Mouse (Mus musculus): ENCODE results near the gene Stk39. TPM values are rescaled to one million over a fixed set of nuclear protein-coding genes. Genes with fewer than 3 reads are reported as not detected.
"Not testable (repeated sequence)": the region's sequence is repeated elsewhere in the genome, so short reads cannot be mapped to it uniquely, and the experiment has no call there.

The Stk39 gene
- polyA plus RNA-seq, 1 experiment from 2014 or later: 1.9 TPM

- WGBS (ENCODE audit: insufficient replicate concordance): 53% methylated on average over 4 of the region's 4 CpGs
- H3K36me3 ChIP-seq (replicated peaks): no peaks in the 10 kb centered on the region
- no peak overlapping the region for H3K27ac ChIP-seq (replicated peaks)
- no peaks in the 10 kb centered on the region for H3K9me3 ChIP-seq (replicated peaks)
- no peaks in the 10 kb centered on the region for H3K27me3 ChIP-seq
- H3K9ac ChIP-seq: no peak overlapping the region
- H3K4me3 ChIP-seq (replicated peaks): no peak overlapping the region
- H3K4me2 ChIP-seq: no peak overlapping the region
- ATAC-seq (ENCODE audit: insufficient read depth): no peak
- H3K4me1 ChIP-seq (replicated peaks): no peaks in the 10 kb centered on the region
Observed at GRCm38 (mm10) chr2:68249855-68250424, 222.1 kb downstream of the Stk39 start.

DNA sequence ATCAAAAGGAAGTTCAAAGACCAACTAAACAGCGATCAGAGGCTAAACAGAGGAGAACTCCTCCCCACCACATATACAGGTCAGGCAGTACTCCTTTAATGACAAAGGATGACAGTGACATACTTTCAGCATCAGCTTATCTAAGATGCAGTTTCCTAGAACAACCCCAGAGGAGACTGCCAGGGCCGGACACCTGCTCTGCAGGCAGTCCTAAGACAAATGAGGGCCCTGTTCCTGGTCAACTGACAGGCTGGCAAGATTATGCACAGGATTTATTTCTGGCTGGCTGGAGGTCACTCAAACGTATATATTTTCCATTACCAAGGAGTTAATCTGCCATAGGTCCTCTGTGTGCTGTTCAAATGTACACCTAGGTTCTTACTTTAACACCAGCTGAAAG, 225.8 kb downstream of the Stk39 start:
- 37% methylated on average over 3 of the region's 3 CpGs for WGBS (ENCODE audit: insufficient replicate concordance)
- Histone ChIP-seq H3K27me3 (no peaks in the 10 kb centered on the region), H3K4me1 (replicated peaks) (no peaks in the 10 kb centered on the region), H3K9me3 (replicated peaks) (no peaks in the 10 kb centered on the region), H3K9ac (no peak overlapping the region), H3K27ac (replicated peaks) (no peak overlapping the region), H3K4me2 (no peak overlapping the region), H3K4me3 (replicated peaks) (no peak overlapping the region), H3K36me3 (replicated peaks) (no peaks in the 10 kb centered on the region)
- no peak for ATAC-seq (ENCODE audit: insufficient read depth)

DNA sequence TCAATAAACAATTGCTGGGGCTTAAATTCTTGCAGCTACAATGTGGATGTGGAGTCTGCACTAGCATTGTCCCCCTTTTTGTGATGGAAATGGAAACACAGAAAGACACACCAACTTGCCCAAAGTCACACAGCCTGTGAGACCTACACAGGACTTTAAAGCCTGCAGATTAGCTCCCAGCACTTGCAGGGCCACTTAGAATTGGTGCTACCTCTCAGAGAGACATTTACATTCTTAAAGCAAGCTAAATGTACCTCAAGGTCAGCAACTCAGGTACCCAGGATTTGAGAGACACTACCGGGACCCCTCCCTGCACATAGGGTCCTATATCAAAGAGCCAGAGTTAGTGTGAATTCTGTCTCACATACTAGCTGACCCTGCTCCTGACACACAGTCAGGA, 227.5 kb downstream of the Stk39 start:
- H3K4me3 ChIP-seq (replicated peaks): no peak overlapping the region
- no peaks in the 10 kb centered on the region for H3K9me3 ChIP-seq (replicated peaks)
- no peaks in the 10 kb centered on the region for H3K36me3 ChIP-seq (replicated peaks)
- no peaks in the 10 kb centered on the region for H3K4me1 ChIP-seq (replicated peaks)
- 53% methylated on average over 1 of the region's 1 CpGs for WGBS (ENCODE audit: insufficient replicate concordance)
- no peak overlapping the region for H3K9ac ChIP-seq
- no peak for ATAC-seq (ENCODE audit: insufficient read depth)
- no peaks in the 10 kb centered on the region for H3K27me3 ChIP-seq
- H3K27ac ChIP-seq (replicated peaks): no peak overlapping the region
- H3K4me2 ChIP-seq: no peak overlapping the region

- no peaks in the 10 kb centered on the region for H3K27me3 ChIP-seq
- 62% methylated on average over 12 of the region's 12 CpGs for WGBS (ENCODE audit: insufficient replicate concordance)
- no peak overlapping the region for H3K9ac ChIP-seq
Observed at GRCm38 (mm10) chr2:68243879-68244553, 228.1 kb downstream of the Stk39 start.

DNA sequence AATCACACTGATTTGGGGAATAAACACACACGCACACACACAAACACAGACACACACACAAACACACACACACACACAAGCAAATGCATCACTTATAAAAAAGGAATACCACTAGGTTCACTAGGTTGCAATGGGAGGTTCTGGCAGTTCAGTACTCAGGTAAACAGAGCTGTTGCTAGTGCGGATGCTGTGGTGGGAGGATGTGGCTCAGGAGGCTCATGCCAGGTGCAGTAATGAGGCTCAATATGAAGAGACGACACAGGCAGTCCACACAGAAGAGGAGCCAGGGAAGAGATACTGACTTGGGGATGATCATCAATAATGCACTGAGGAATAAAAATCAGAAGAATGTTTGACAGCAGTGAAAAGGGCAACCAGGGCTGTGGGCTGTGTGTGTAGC, 228.8 kb downstream of the Stk39 start:
- Histone ChIP-seq H3K9ac (no peak overlapping the region), H3K36me3 (replicated peaks) (no peaks in the 10 kb centered on the region), H3K27me3 (no peaks in the 10 kb centered on the region), H3K4me2 (no peak overlapping the region), H3K9me3 (replicated peaks) (no peaks in the 10 kb centered on the region), H3K27ac (replicated peaks) (no peak overlapping the region), H3K4me3 (replicated peaks) (no peak overlapping the region), H3K4me1 (replicated peaks) (no peaks in the 10 kb centered on the region)
- WGBS (ENCODE audit: insufficient replicate concordance): 68% methylated on average over 3 of the region's 3 CpGs
- ATAC-seq (ENCODE audit: insufficient read depth): no peak

More at GRCm38 (mm10) chr2:68243879-68244553, 228.1 kb downstream of the Stk39 start:
- Histone ChIP-seq H3K4me1 (replicated peaks) (no peaks in the 10 kb centered on the region), H3K4me3 (replicated peaks) (no peak overlapping the region), H3K36me3 (replicated peaks) (no peaks in the 10 kb centered on the region), H3K9me3 (replicated peaks) (no peaks in the 10 kb centered on the region), H3K27ac (replicated peaks) (no peak overlapping the region), H3K4me2 (no peak overlapping the region)
- no peak for ATAC-seq (ENCODE audit: insufficient read depth)

GRCm38 (mm10) chr2:68242069-68242468, 230.0 kb downstream of the Stk39 start:
- 25% methylated on average over 3 of the region's 3 CpGs for WGBS (ENCODE audit: insufficient replicate concordance)
- Histone ChIP-seq H3K36me3 (replicated peaks) (no peaks in the 10 kb centered on the region), H3K27ac (replicated peaks) (no peak overlapping the region), H3K27me3 (no peaks in the 10 kb centered on the region), H3K9me3 (replicated peaks) (no peaks in the 10 kb centered on the region), H3K4me3 (replicated peaks) (no peak overlapping the region), H3K9ac (no peak overlapping the region), H3K4me1 (replicated peaks) (no peaks in the 10 kb centered on the region), H3K4me2 (no peak overlapping the region)
- ATAC-seq (ENCODE audit: insufficient read depth): no peak

GRCm38 (mm10) chr2:68241640-68242039, 230.4 kb downstream of the Stk39 start:
- Histone ChIP-seq H3K4me1 (replicated peaks) (no peaks in the 10 kb centered on the region), H3K9ac (no peak overlapping the region), H3K27me3 (no peaks in the 10 kb centered on the region), H3K36me3 (replicated peaks) (no peaks in the 10 kb centered on the region), H3K27ac (replicated peaks) (no peak overlapping the region), H3K4me2 (no peak overlapping the region), H3K4me3 (replicated peaks) (no peak overlapping the region), H3K9me3 (replicated peaks) (no peaks in the 10 kb centered on the region)
- 75% methylated on average over 1 of the region's 1 CpGs for WGBS (ENCODE audit: insufficient replicate concordance)
- no peak for ATAC-seq (ENCODE audit: insufficient read depth)

DNA sequence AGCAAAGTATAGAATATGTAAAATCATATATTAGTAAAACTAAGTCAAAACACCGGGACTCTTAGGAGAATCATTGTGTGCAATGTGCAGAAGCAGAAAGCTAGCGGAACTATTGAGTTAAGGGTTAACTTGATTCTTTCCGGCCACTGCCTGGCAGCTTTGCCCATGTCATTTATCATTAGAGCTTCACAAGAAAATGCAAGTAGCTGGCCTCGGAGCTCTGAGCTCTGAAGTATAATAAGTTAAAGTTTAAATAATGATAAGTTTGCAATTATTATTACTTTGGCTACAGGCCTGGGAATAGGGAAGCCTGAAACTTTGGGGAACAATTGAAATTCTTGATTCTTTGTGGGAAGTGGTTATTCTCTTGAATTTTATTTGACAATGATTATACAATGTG, 232.7 kb downstream of the Stk39 start:
- not testable (repeated sequence) for H3K9me3 ChIP-seq (replicated peaks); H3K36me3 ChIP-seq (replicated peaks); H3K9ac ChIP-seq; ATAC-seq (ENCODE audit: insufficient read depth); H3K4me1 ChIP-seq (replicated peaks); H3K4me3 ChIP-seq (replicated peaks); H3K4me2 ChIP-seq; H3K27me3 ChIP-seq; H3K27ac ChIP-seq (replicated peaks)
- 28% methylated on average over 4 of the region's 4 CpGs for WGBS (ENCODE audit: insufficient replicate concordance)

GRCm38 (mm10) chr2:68232929-68233328, 239.1 kb downstream of the Stk39 start:
- H3K9me3 ChIP-seq (replicated peaks): no peaks in the 10 kb centered on the region
- H3K36me3 ChIP-seq (replicated peaks): no peaks in the 10 kb centered on the region
- no peaks in the 10 kb centered on the region for H3K4me1 ChIP-seq (replicated peaks)
- ATAC-seq (ENCODE audit: insufficient read depth): no peak
- no peak overlapping the region for H3K4me3 ChIP-seq (replicated peaks)
- 66% methylated on average over 5 of the region's 5 CpGs for WGBS (ENCODE audit: insufficient replicate concordance)
- no peak overlapping the region for H3K9ac ChIP-seq
- H3K27me3 ChIP-seq: no peaks in the 10 kb centered on the region
- H3K4me2 ChIP-seq: no peak overlapping the region
- H3K27ac ChIP-seq (replicated peaks): no peak overlapping the region

GRCm38 (mm10) chr2:68229872-68230271, 242.2 kb downstream of the Stk39 start:
- H3K36me3 ChIP-seq (replicated peaks): no peaks in the 10 kb centered on the region
- H3K4me2 ChIP-seq: no peak overlapping the region
- WGBS (ENCODE audit: insufficient replicate concordance): 61% methylated on average over 2 of the region's 2 CpGs
- H3K4me3 ChIP-seq (replicated peaks): no peak overlapping the region
- H3K9me3 ChIP-seq (replicated peaks): no peaks in the 10 kb centered on the region
- no peak overlapping the region for H3K27ac ChIP-seq (replicated peaks)
- no peak for ATAC-seq (ENCODE audit: insufficient read depth)
- H3K27me3 ChIP-seq: no peaks in the 10 kb centered on the region
- H3K4me1 ChIP-seq (replicated peaks): no peaks in the 10 kb centered on the region
- H3K9ac ChIP-seq: no peak overlapping the region

GRCm38 (mm10) chr2:68229081-68229480, 243.0 kb downstream of the Stk39 start:
- Histone ChIP-seq H3K27ac (replicated peaks) (no peak overlapping the region), H3K4me2 (no peak overlapping the region), H3K9me3 (replicated peaks) (no peaks in the 10 kb centered on the region), H3K36me3 (replicated peaks) (no peaks in the 10 kb centered on the region), H3K4me1 (replicated peaks) (no peaks in the 10 kb centered on the region), H3K9ac (no peak overlapping the region), H3K4me3 (replicated peaks) (no peak overlapping the region), H3K27me3 (no peaks in the 10 kb centered on the region)
- no peak for ATAC-seq (ENCODE audit: insufficient read depth)
- WGBS (ENCODE audit: insufficient replicate concordance): 51% methylated on average over 2 of the region's 2 CpGs
